Mouse (Mus musculus) brain, embryonic 14.5 days (tissue): ENCODE results near the gene Tbx22. TPM values are rescaled to one million over a fixed set of nuclear protein-coding genes. Genes with fewer than 3 reads are reported as not detected.

Experiments used
- DNase-seq: peaks from one replicate; pipeline ENCODE4 v3.0.0-alpha.2; 2011; ENCODE audit warnings: low read depth
- CTCF ChIP-seq: fragments of 200-500 bp; IDR thresholded peaks from 2 replicates; pipeline ENCODE4 v1.5.1; 2012; ENCODE audit warnings: inconsistent platforms, mild to moderate bottlenecking, moderate library complexity, borderline replicate concordance; ENCODE audit not compliant: insufficient read depth, insufficient read length; ENCODE audit errors: extremely low read depth
- POLR2A ChIP-seq: fragments of 200-500 bp; IDR thresholded peaks from 2 replicates; pipeline ENCODE4 v1.6.1; 2012; ENCODE audit warnings: mild to moderate bottlenecking, inconsistent platforms, borderline replicate concordance; ENCODE audit not compliant: poor library complexity, insufficient read depth, insufficient read length, severe bottlenecking; ENCODE audit errors: extremely low read depth
- polyA plus RNA-seq: library from polyadenylated mRNA; depleted of rRNA; stranded (reverse); fragments of >200 nt; gene quantifications from 2 replicates; pipeline ENCODE4 v1.2.3, GENCODE M21; 2012; rRNA removed

Tbx22 gene
- polyA plus RNA-seq = 0.04 and 0.13 TPM in 2 replicates

GRCm38 (mm10) chrX:107667664-107668063, at the start of gene Tbx22:
Tbx22 (plus strand) TSS chrX:107667964.
- DNase-seq = no peak
- no peak for TF ChIP-seq CTCF
- no peak for TF ChIP-seq POLR2A

GRCm38 (mm10) chrX:107668677-107669076, 913 bp downstream of the Tbx22 start:
- DNase-seq = no peak

GRCm38 (mm10) chrX:107679203-107679602, 11.4 kb downstream of the Tbx22 start:
- TF ChIP-seq CTCF (no peak), POLR2A (no peak)
- peak; percentile 58 for DNase-seq

More at GRCm38 (mm10) chrX:107668677-107669076, 913 bp downstream of the Tbx22 start:
- TF ChIP-seq POLR2A (no peak), CTCF (no peak)

GRCm38 (mm10) chrX:107708584-107708983, 40.8 kb downstream of the Tbx22 start:
- no peak for DNase-seq
- TF ChIP-seq CTCF = no peak
- TF ChIP-seq POLR2A = no peak

- DNase-seq = no peak
- TF ChIP-seq POLR2A = no peak
- TF ChIP-seq CTCF = no peak
These were observed 55.8 kb downstream of the Tbx22 start for GRCm38 (mm10) chrX:107723541-107723940.

Other genes with a start within 250 kb of the Tbx22 start
- not detected in 2 replicates for gene Tent5d, start 124.6 kb downstream of the Tbx22 start, polyA plus RNA-seq
- gene 2610002M06Rik, start 148.4 kb downstream of the Tbx22 start, polyA plus RNA-seq = 13.2 and 16.3 TPM in 2 replicates